Mouse (Mus musculus) spleen, postnatal 4 days (tissue): ENCODE measurements around the gene Gm17019.
"Not testable (repeated sequence)": the region's sequence is repeated elsewhere in the genome, so short reads cannot be mapped to it uniquely, and the experiment has no call there.

Source experiments
- DNase-seq, 2 experiments: peaks; one replicate each; pipeline ENCODE4 v3.0.0; 2022; ENCODE audit warnings: low spot score in 2 of 2

Gm17019 gene

GRCm38 (mm10) chr5:14996670-14997249, 36.0 kb downstream of the Gm17019 start:
- DNase-seq, result not testable (repeated sequence)

- DNase-seq, result not testable (repeated sequence)
Observed at GRCm38 (mm10) chr5:14994124-14994523, 38.7 kb downstream of the Gm17019 start.

- DNase-seq, result not testable (repeated sequence)
Observed at GRCm38 (mm10) chr5:14990375-14991158, 42.2 kb downstream of the Gm17019 start.

GRCm38 (mm10) chr5:14986649-14987387, 46.0 kb downstream of the Gm17019 start:
- DNase-seq, result not testable (repeated sequence)
